Mouse (Mus musculus) liver, embryonic 14.5 days (tissue): ENCODE data around the gene Pacsin2. TPM values are rescaled to one million over a fixed set of nuclear protein-coding genes. Genes with fewer than 3 reads are reported as not detected.
A peak's percentile ranks its signal among the peaks of the same experiment; 100 is the strongest.
"Not testable (repeated sequence)": the region's sequence is repeated elsewhere in the genome, so short reads cannot be mapped to it uniquely, and the experiment has no call there.

Source experiments
- ATAC-seq: fragments of 200-750 bp; cut with Nextera tagmentation; 2 replicates; pipeline ENCODE4 v1.8.0; 2017; ENCODE audit warnings: moderate number of reproducible peaks, mild to moderate bottlenecking, moderate library complexity; ENCODE audit not compliant: insufficient read depth
- DNase-seq, 3 experiments: peaks; one replicate each; pipeline ENCODE4 v3.0.0-alpha.2; 2012 to 2013; ENCODE audit warnings: low read depth in 3 of 3, low spot score in 3 of 3
- H3K27ac ChIP-seq: fragments of 300-500 bp; sonication (generic); 2 replicates; pipeline ENCODE4 v1.5.1; 2014; ENCODE audit warnings: moderate library complexity, mild to moderate bottlenecking, control low read depth, inconsistent platforms
- H3K27me3 ChIP-seq: fragments of 300-500 bp; sonication (generic); 2 replicates; pipeline ENCODE4 v1.6.1; 2014; ENCODE audit warnings: mild to moderate bottlenecking, low read length, moderate library complexity; ENCODE audit not compliant: control insufficient read depth, insufficient read depth
- H3K36me3 ChIP-seq: fragments of 300-500 bp; sonication (generic); replicated peaks from 2 replicates; pipeline ENCODE4 v1.6.1; 2014; ENCODE audit warnings: low read depth; ENCODE audit not compliant: control insufficient read depth, insufficient read depth
- H3K4me1 ChIP-seq, 2 experiments: fragments of 200-500 bp in 1 of 2; fragments of 300-500 bp in 1 of 2; sonication (generic) in 1 of 2; replicated peaks; 2 replicates each; pipeline ENCODE4 v1.6.1; 2012 to 2014; ENCODE audit warnings: antibody characterized with exemption in 1 of 2, inconsistent platforms in 1 of 2, low read length in 1 of 2; ENCODE audit not compliant: control insufficient read depth in 2 of 2, insufficient read depth in 2 of 2
- H3K4me2 ChIP-seq: fragments of 300-500 bp; sonication (generic); 2 replicates; pipeline ENCODE4 v1.6.1; 2014; ENCODE audit warnings: low read depth, mild to moderate bottlenecking, control low read depth, moderate library complexity
- H3K4me3 ChIP-seq, 2 experiments: fragments of 200-500 bp in 1 of 2; fragments of 300-500 bp in 1 of 2; sonication (generic) in 1 of 2; 2 replicates each; pipeline ENCODE4 v1.5.1; 2012 to 2014; ENCODE audit warnings: low read depth in 2 of 2, low read length in 2 of 2, mild to moderate bottlenecking in 2 of 2, control low read depth in 1 of 2, inconsistent platforms in 1 of 2, moderate library complexity in 1 of 2; ENCODE audit not compliant: insufficient read depth in 1 of 2
- H3K9ac ChIP-seq: fragments of 300-500 bp; sonication (generic); replicated peaks from 2 replicates; pipeline ENCODE4 v1.6.1; 2014; ENCODE audit warnings: mild to moderate bottlenecking, control low read depth, moderate library complexity
- H3K9me3 ChIP-seq: fragments of 300-500 bp; sonication (generic); 2 replicates; pipeline ENCODE4 v1.6.1; 2016; ENCODE audit warnings: low read length, mixed read lengths; ENCODE audit not compliant: control insufficient read depth
- CTCF ChIP-seq: IDR thresholded peaks from 2 replicates; pipeline ENCODE4 v1.5.1; 2016; ENCODE audit warnings: antibody characterized with exemption, low read depth, control low read depth
- EP300 ChIP-seq: IDR thresholded peaks from 2 replicates; pipeline ENCODE4 v1.6.1; 2016; ENCODE audit warnings: antibody characterized with exemption, low read depth
- WGBS: fragments of 180-500 bp; shearing (Covaris S2); extraction: QIAGEN DNeasy Blood & Tissue Kit; methylation state at CpG from one replicate; pipeline ENCODE4 v1.1.7; 2014; ENCODE audit not compliant: insufficient replicate concordance; 5-methylcytosine and 5-hydroxymethylcytosine counted together
- polyA plus RNA-seq, 2 experiments: library from polyadenylated mRNA; depleted of rRNA in 1 of 2; stranded (reverse) in 1 of 2; unstranded in 1 of 2; fragments of >200 nt; fragmentation: Nextera tagmentation in 1 of 2; extraction: Ambion mirVana in 1 of 2; gene quantifications; 2 replicates each; pipeline versions ENCODE4 v1.2.1 to v1.2.3; 2012 to 2014

The Pacsin2 gene
- polyA plus RNA-seq, 2 experiments: 32.8 to 39.7 TPM

DNA sequence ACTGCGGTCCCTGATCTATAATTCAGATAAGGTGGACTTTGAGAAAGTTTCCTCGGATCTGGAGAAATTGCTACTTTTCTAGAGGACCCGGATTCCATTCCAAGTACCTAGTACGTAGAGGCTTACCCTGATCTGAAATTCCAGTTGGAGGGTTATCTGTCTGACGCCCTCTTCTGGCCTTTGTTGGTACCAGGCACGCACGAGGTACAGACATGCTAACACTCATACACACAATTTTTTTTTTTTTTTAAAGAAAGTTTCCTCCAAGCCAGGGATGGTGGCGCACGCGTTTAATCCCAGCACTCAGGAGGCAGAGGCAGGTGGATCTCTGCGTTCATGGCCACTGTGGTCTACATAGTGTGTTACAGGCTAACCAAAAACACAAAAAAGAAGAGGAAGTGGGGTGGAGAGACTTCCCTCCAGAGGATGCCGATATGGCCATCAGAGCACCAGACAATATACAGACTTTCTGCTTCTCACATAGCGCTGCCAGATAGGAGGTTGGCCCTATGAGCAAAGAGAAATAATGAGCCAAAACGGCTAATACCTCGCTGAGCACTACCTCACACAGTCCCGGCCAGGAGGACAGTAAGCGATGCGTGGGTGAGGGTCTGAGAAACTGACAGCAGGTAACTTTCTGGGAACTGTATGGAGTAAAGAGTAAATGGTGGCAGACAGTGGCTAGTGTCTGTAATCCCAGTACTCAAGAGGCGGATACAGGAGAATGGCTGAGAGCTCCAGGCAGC, 672 bp upstream of the Pacsin2 start:
- no peaks in the 10 kb centered on the region for H3K36me3 ChIP-seq
- peak overlapping the region; percentile 50 for H3K4me2 ChIP-seq
- TF ChIP-seq EP300 (0 out of 2 replicates have a peak, but pooled peaks have one; percentile 1), CTCF (peak; percentile 63)
- WGBS: 59% methylated on average over 19 of the region's 19 CpGs
- peaks cover 9 to 23% of the 10 kb centered on the region in 2 experiments for H3K4me1 ChIP-seq
- no peaks in the 10 kb centered on the region for H3K9me3 ChIP-seq
- DNase-seq (no peak), ATAC-seq (peak; percentile 31)
- H3K27me3 ChIP-seq: no peaks in the 10 kb centered on the region
- no peak overlapping the region; the same call in 1 of the 2 replicates for H3K9ac ChIP-seq
- H3K27ac ChIP-seq: peak overlapping the region; percentile 31
- H3K4me3 ChIP-seq: peak overlapping the region; percentile 36 to 84; a peak in 3 of 4 replicates

DNA sequence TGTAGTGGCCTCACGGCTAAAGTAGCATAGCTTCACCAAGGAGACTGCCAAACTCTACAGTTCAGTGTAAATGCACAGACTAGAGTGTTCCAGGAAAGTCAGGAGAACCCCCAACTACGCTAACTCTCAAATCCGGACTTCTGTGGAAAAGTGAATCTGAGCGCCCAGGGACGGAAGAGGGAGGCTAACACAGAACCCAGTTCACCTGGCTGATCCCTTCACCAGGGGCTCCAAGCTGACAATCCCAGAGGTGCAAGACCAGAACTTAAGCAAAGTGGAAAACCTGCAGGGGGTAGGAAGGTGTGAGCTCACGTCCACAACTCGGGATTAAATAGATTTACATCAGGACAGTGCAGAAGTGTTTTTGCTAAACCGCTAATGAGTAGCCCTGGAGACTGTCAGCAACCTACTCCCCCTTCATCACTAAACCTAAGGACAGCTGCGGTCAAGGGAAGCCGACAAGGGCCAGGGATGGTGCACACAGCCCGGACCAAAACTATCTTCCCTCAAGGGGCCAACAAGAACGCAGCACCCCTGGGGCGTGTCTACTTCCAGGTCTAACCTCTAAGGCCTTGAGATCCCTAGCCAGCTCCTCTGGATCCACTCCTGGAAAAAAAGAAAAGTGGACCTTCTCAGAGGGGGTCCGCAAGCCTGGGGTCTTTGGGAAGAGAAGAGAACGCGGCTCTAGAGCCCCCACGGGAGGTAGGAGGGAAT, 880 bp downstream of the Pacsin2 start:
- Histone ChIP-seq H3K27ac (peak overlapping the region; percentile 57), H3K27me3 (no peaks in the 10 kb centered on the region), H3K4me1 (peaks cover 9 to 23% of the 10 kb centered on the region in 2 experiments), H3K9ac (peak overlapping the region; percentile 84), H3K4me2 (peak overlapping the region; percentile 91), H3K9me3 (no peaks in the 10 kb centered on the region), H3K4me3 (peak overlapping the region; percentile 82 to 84), H3K36me3 (no peaks in the 10 kb centered on the region)
- peak in 2 of 3 experiments; percentile 26 to 41 for DNase-seq
- no peak for ATAC-seq
- no peak for TF ChIP-seq EP300
- WGBS: 9% methylated on average over 17 of the region's 17 CpGs

DNA sequence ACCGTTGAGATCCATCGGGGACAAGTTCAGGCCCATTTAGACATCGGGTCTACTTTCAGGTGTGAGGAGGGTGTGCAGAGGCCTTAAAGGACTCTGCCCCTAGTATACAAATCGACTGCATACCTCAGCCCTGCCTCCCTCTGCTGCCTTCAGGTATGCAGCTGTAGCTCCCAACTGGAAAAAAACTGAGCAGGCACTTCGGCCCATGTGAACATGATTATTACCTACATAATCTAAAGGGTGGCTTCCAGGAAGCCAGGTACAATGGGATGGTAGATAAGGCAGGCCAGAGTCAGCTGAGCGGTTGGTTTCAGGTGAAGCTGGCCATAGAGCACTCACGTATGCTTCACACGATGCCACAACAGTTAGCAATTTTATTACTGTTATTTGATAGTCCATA, 2.1 kb downstream of the Pacsin2 start:
- Histone ChIP-seq H3K4me2 (peak overlapping the region; percentile 91), H3K4me1 (peaks cover 9 to 23% of the 10 kb centered on the region in 2 experiments)
- not testable (repeated sequence) for ATAC-seq, H3K27me3 ChIP-seq, H3K27ac ChIP-seq, H3K9ac ChIP-seq, H3K9me3 ChIP-seq, DNase-seq, H3K4me3 ChIP-seq, H3K36me3 ChIP-seq
- WGBS: 79% methylated on average over 7 of the region's 8 CpGs

DNA sequence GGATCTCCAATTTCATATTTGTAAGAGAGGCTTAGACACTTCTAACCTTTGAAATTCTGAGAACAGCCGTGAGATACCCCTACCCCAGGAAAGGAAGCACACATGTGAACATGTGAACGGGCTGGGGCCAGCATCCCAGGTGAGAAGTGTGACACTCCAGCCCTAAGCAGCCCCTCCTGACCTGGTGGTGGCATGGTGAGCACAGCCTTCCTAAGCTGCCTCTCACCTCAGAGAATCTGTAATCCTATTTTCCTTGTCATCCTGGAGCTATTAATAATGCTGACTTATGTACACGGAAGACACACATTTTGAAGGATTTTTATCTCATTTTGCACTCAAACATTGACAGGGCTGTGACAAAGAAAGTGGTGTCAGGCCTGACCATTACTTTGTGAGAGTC, 3.5 kb downstream of the Pacsin2 start:
- Histone ChIP-seq H3K4me2 (no peak overlapping the region), H3K27me3 (no peaks in the 10 kb centered on the region), H3K27ac (no peak overlapping the region), H3K9me3 (no peaks in the 10 kb centered on the region), H3K4me3 (no peak overlapping the region), H3K9ac (no peak overlapping the region), H3K36me3 (no peaks in the 10 kb centered on the region), H3K4me1 (peaks cover 9 to 24% of the 10 kb centered on the region in 2 experiments)
- WGBS: 72% methylated on average over 3 of the region's 3 CpGs
- no peak for TF ChIP-seq CTCF
- TF ChIP-seq EP300: no peak
- DNase-seq (no peak), ATAC-seq (no peak)

DNA sequence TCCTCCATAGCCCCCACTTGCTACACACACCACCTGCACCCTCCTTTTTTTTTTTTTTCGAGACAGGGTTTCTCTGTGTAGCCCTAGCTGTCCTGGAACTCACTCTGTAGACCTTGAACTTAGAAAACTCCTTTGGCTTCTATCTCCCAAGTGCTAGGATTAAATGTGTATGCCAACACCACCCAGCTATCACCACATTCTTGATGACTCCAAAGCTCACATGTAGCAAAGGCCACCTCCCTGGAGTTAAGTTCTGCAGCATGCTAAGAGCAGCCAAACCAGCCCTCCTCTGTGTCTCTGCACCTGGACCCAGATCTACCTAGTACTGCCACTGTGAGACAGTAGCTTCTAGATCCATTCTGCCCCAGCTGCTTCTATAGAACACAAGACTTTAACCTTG, 6.9 kb downstream of the Pacsin2 start:
- DNase-seq (no peak), ATAC-seq (no peak)
- 69% methylated on average over 1 of the region's 1 CpGs for WGBS
- TF ChIP-seq EP300 (no peak), CTCF (no peak)
- no peaks in the 10 kb centered on the region for H3K36me3 ChIP-seq
- no peak overlapping the region for H3K4me3 ChIP-seq
- H3K27ac ChIP-seq: no peak overlapping the region
- H3K4me2 ChIP-seq: no peak overlapping the region
- no peak overlapping the region for H3K9ac ChIP-seq
- H3K9me3 ChIP-seq: no peaks in the 10 kb centered on the region
- no peaks in the 10 kb centered on the region for H3K27me3 ChIP-seq
- peaks cover 6 to 18% of the 10 kb centered on the region in 2 experiments for H3K4me1 ChIP-seq
